Mouse (Mus musculus) olfactory bulb, adult 2 months (tissue): Measurements from ENCODE around the gene A930017K11Rik.

Experiments
- CTCF ChIP-seq: fragments of 200-500 bp; IDR thresholded peaks from 2 replicates; pipeline ENCODE4 v1.5.1; 2012; ENCODE audit warnings: low read depth, mild to moderate bottlenecking, low read length, moderate library complexity; ENCODE audit not compliant: insufficient read depth
- POLR2A ChIP-seq: fragments of 200-500 bp; IDR thresholded peaks from 2 replicates; pipeline ENCODE4 v1.6.1; 2012; ENCODE audit warnings: mild to moderate bottlenecking, low read depth, low read length, moderate library complexity; ENCODE audit not compliant: insufficient read depth

GRCm38 (mm10) chr17:25968176-25968575, 15.8 kb upstream of the A930017K11Rik start:
- TF ChIP-seq CTCF (no peak), POLR2A (no peak)
